Mouse (Mus musculus) kidney, adult 8-10 months (tissue): ENCODE measurements around the gene Anpep.
A peak's percentile ranks its signal among the peaks of the same experiment; 100 is the strongest.
"Not testable (repeated sequence)": the region's sequence is repeated elsewhere in the genome, so short reads cannot be mapped to it uniquely, and the experiment has no call there.

Experiments used
- DNase-seq, 2 experiments: peaks; one replicate each; pipeline ENCODE4 v3.0.0; 2022

Anpep gene

GRCm38 (mm10) chr7:79810611-79811506 lies 50.0 kb downstream of the Anpep start, which contains the start of gene Mesp2:
Gene Mesp2 (plus strand): TSS chr7:79810727.
- peak; percentile 54 to 69 for DNase-seq

GRCm38 (mm10) chr7:79808561-79808960 lies 52.3 kb downstream of the Anpep start:
- no peak for DNase-seq

DNA sequence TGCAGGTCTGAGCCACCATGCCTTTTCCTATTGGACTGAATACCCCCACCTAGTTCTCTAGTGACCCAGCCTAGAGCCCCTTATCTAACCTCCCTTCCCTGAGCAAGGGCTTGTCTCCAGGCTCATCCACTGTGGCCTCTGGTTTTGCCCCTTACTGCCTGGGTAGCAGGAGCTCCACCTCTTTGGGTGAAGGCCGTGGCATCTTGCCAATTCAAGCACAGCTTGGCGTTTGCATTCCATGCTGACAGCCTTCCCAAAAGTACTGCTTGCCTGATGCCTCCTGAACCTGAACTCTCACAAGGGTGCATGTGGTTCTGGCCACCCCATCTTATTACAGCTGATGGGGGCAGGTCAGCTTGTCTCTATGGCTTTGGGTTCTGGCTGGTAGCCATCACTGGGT lies 57.0 kb downstream of the Anpep start:
- DNase-seq, result peak in 1 of 2 experiments; percentile 37

GRCm38 (mm10) chr7:79802037-79802436 lies 58.8 kb downstream of the Anpep start:
- no peak for DNase-seq

GRCm38 (mm10) chr7:79801391-79801790 lies 59.5 kb downstream of the Anpep start:
- no peak for DNase-seq

GRCm38 (mm10) chr7:79800336-79800735 lies 60.5 kb downstream of the Anpep start:
- no peak for DNase-seq

GRCm38 (mm10) chr7:79799506-79799905 lies 61.4 kb downstream of the Anpep start:
- no peak for DNase-seq

- peak; percentile 53 to 88 for DNase-seq
Measured at GRCm38 (mm10) chr7:79799048-79799447, 61.8 kb downstream of the Anpep start.

DNA sequence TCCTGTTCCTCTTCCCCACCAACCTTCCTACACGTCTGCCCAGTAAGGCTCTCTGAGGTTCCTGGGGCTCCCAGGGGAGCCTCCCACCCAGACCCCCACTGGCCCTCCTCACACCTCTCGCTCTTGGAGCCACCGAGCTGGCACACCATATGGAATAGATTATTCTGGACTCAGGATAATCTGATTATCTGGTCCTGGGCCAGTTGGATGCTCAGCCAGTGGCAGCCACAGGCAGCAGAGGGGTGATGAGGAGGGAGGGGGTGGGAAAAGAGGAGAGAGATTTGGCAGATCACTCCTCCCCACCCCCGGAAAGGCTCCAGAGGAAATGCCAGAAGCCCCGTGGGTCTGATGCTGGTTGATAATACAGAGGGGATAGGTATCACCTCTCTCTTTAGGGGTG lies 62.3 kb downstream of the Anpep start:
- no peak for DNase-seq

- no peak for DNase-seq
Measured at GRCm38 (mm10) chr7:79793688-79794087, 67.2 kb downstream of the Anpep start, which contains the start of gene Mesp1. Gene Mesp1 (minus strand): TSS chr7:79793788.

DNA sequence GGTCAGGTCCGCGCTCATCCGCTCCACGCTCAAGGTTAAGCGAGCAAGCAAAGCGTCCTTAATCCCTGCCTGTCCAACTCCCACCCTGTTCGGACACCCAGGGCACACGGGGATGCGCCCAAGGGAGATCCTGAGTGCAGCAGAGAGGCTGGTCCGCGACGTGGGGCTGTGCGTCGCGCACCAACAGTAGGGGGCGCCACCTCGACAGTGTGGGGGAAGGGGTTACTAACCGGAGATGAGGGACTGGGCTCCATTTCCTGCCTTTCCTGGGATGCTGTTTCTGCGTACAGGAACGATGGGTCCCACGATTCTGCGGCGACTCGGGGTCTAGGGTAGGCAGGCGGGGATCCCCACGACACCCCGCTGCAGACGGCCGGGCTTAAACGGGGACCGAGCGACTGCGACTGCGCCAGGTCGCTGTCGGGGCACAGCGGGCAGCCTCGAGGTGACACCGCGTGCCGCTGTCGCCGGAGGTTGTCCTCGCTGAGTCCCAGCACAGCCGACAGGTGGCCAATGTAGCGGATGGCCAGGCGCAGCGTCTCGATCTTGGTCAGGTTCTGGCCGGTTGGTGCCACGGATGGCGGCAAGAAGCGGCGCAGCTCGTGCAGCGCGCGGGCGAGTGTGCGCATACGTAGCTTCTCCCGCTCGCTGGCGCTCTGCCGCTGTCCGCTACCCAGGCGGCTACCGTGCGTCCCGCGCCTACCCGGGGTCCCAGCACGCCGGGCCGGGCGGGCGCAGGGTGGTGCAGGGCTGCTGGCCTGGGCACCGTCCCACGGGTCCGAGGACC lies 68.0 kb downstream of the Anpep start:
- DNase-seq, result peak in 1 of 2 experiments; percentile 28

- not testable (repeated sequence) for DNase-seq
Measured at GRCm38 (mm10) chr7:79789812-79790211, 71.0 kb downstream of the Anpep start.

DNA sequence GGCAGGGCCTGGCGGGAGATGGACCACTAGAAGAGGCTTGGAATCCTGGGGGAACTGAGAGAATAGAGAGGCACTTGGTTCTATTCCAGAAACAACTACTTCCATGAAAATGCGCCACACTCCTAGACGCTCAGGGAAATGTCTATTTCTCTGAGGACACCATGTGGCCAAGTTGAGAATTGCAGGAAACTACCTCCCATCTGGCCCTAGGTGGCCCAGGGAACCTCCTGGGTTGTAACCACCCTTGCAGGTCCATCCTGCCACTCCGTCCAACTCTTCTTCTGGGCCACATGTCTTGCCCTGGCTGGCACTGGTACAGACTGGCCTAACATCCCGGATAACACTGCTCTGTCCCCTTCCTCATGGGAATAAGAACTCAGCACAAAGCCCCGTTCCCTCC lies 74.6 kb downstream of the Anpep start:
- peak; percentile 45 to 84 for DNase-seq

DNA sequence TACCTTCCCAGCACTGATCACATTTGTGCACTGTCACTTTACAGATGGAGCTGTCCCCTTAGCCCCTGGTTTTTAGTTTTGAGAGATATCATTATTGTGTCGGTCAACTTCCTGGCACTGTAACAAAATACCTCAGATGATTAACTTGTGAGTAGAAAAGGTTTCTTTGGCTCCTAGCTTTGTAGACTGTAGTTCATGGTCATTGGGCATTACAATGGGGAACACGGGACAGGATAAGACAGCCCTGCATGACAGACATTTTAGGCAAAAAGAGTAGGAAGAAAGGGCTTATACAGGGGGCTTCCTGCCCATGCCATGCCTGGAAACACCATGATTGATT lies 78.4 kb downstream of the Anpep start:
- DNase-seq, result no peak

DNA sequence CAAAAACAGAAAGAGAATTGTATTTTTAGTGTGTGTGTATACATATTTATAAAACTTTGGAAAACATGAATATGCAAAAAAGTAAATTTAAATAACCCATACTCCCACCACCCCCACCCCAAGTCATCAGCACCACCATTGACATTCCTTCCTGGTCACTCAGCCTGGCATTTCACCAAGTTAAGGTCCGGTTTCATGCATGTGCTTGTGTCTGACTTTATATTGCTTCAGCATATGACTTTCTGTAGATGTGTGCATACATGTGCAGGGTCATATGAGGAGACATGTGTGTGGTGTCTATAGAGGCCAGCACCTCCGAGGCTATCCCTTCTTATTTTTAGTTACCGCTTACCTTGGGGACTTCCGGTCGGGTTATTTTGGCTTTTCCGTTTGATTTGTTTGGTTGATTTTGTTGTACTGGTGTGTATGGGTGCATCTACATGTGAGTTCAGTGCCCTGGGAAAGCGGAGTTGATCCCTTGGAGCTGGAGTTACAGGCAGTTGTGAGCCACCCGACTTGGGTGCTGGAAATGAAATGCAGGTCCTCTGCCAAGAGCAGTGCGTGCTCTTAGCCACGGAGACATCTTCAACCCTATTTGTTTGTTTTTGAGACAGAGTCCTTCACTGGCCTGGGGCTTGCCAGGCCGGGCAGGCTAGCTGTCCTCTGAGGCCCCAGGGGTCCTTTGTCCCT lies 78.9 kb downstream of the Anpep start:
- DNase-seq, result peak in 1 of 2 experiments; percentile 23

GRCm38 (mm10) chr7:79780647-79781626 lies 79.9 kb downstream of the Anpep start:
- DNase-seq, result peak; percentile 64 to 84
